ENCODE assay signal across 19 mouse cellular contexts in the genomic region with DNA sequence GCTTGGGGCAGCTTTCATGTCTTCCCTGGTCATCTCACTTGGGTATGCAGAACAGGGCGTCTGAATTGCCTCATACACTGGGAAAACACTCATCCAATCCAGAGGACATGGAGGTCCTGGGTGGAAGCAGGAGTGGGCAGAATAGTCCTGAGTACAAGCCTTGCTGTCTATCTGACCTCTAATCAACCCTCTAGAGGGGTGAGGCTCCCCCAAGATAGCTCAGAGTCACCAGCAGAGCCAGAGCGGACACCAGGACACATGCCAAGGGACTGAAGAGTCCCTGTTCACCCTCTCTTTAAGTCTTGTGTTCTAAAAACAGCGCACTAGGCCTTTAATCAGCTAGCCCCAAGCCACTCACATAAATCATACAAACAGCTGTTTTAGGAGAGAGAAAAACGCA. TPM values are rescaled to one million over a fixed set of nuclear protein-coding genes. Genes with fewer than 3 reads are reported as not detected.
DNase-seq lines count a peak whose midpoint lies in the region; ATAC-seq lines count a peak whose summit lies in the region.
"Had no signal": no experiment of that assay in that cellular context is flagged by ENCODE, and none has a peak within 500 bp of the region (broad histone marks: within the 10 kb centered on the region; RNA-seq: fewer than 3 reads in every experiment).

No protein-coding gene starts in this region.

- no peak for DNase-seq in heart, postnatal 36 days
- no peak for DNase-seq in liver
- DNase-seq in limb, embryonic 10.5 days (ENCODE audit: low spot score) = no peak
- DNase-seq in layer of hippocampus, adult 11-12 months (ENCODE audit: low spot score) = no peak
- DNase-seq: adrenal gland, adult 2 months; cerebellum, adult 2 months; kidney, adult 9 months; kidney, postnatal 25 days; left cerebral cortex, postnatal 4 days; lung, adult 18-20 months; right cerebral cortex, postnatal 4 days; thymus, postnatal 14 days had no signal

- peaks cover 19% of the 10 kb centered on the region for H3K36me3 ChIP-seq in heart, embryonic 12.5 days
- H3K36me3 ChIP-seq in liver, embryonic 12.5 days = peaks cover 17% of the 10 kb centered on the region
- H3K36me3 ChIP-seq in liver, embryonic 15.5 days (replicated peaks) = peaks cover 5% of the 10 kb centered on the region; the same call in 1 of the 2 replicates
- H3K36me3 ChIP-seq in limb, embryonic 10.5 days = peaks cover 10% of the 10 kb centered on the region; the same call in 1 of the 2 replicates

- no peak for ATAC-seq in heart, embryonic 12.5 days (ENCODE audit: insufficient number of reproducible peaks, low FRiP score)
- peak; percentile 25; the same call in 1 of the 2 replicates for ATAC-seq in liver, embryonic 12.5 days
- peak; percentile 49; the same call in 1 of the 2 replicates for ATAC-seq in liver, embryonic 15.5 days (ENCODE audit: insufficient read depth)
- ATAC-seq: forebrain, embryonic 15.5 days; inflammation-experienced regulatory T-cells, adult 6 months had no signal

- 54% methylated on average over 4 of the region's 4 CpGs for WGBS in heart, embryonic 12.5 days
- 58% methylated on average over 4 of the region's 4 CpGs for WGBS in liver, embryonic 12.5 days (ENCODE audit: insufficient replicate concordance)
- 45% methylated on average over 4 of the region's 4 CpGs for WGBS in liver, embryonic 15.5 days (ENCODE audit: insufficient replicate concordance)
- WGBS in limb, embryonic 10.5 days = 70% methylated on average over 4 of the region's 4 CpGs

- H3K27me3 ChIP-seq in heart, embryonic 12.5 days (replicated peaks) = no peaks in the 10 kb centered on the region
- no peaks in the 10 kb centered on the region for H3K27me3 ChIP-seq in liver, embryonic 12.5 days (replicated peaks)
- no peaks in the 10 kb centered on the region for H3K27me3 ChIP-seq in liver, embryonic 15.5 days
- H3K27me3 ChIP-seq in limb, embryonic 10.5 days (ENCODE audit: low read depth, poor library complexity, severe bottlenecking) = no peaks in the 10 kb centered on the region
- H3K27me3 ChIP-seq: forebrain, embryonic 15.5 days; hindbrain, embryonic 12.5 days had no signal

- no peak overlapping the region for H3K4me3 ChIP-seq in heart, embryonic 12.5 days
- no peak overlapping the region for H3K4me3 ChIP-seq in liver, embryonic 12.5 days
- H3K4me3 ChIP-seq in liver, embryonic 15.5 days (replicated peaks) = no peak overlapping the region
- H3K4me3 ChIP-seq in limb, embryonic 10.5 days = no peak overlapping the region
- H3K4me3 ChIP-seq: forebrain, embryonic 15.5 days; hindbrain, embryonic 12.5 days; left cerebral cortex, adult 2 months had no signal

- intact Hi-C loops in heart, postnatal 36 days (cut with DNase I) = no loop called here

- peak overlapping the region; percentile 17; the same call in 1 of the 2 replicates for H3K27ac ChIP-seq in heart, embryonic 12.5 days (ENCODE audit: poor library complexity, severe bottlenecking)
- peak overlapping the region; percentile 52; the same call in 1 of the 2 replicates for H3K27ac ChIP-seq in liver, embryonic 12.5 days
- H3K27ac ChIP-seq in liver, embryonic 15.5 days (replicated peaks) = peak overlapping the region; percentile 53
- no peak overlapping the region for H3K27ac ChIP-seq in limb, embryonic 10.5 days
- H3K27ac ChIP-seq: forebrain, embryonic 15.5 days; hindbrain, embryonic 12.5 days; left cerebral cortex, adult 2 months had no signal

- no peak overlapping the region for H3K4me2 ChIP-seq in heart, embryonic 12.5 days
- H3K4me2 ChIP-seq in liver, embryonic 12.5 days = peak overlapping the region; percentile 25
- H3K4me2 ChIP-seq in liver, embryonic 15.5 days = peak overlapping the region; percentile 27
- H3K4me2 ChIP-seq: forebrain, embryonic 15.5 days; hindbrain, embryonic 12.5 days had no signal

- peaks cover 16% of the 10 kb centered on the region for H3K4me1 ChIP-seq in heart, embryonic 12.5 days (replicated peaks)
- H3K4me1 ChIP-seq in liver, embryonic 12.5 days = peaks cover 37% of the 10 kb centered on the region
- H3K4me1 ChIP-seq in liver, embryonic 15.5 days (replicated peaks) = peaks cover 29% of the 10 kb centered on the region
- H3K4me1 ChIP-seq in limb, embryonic 10.5 days = no peaks in the 10 kb centered on the region
- H3K4me1 ChIP-seq: forebrain, embryonic 15.5 days; hindbrain, embryonic 12.5 days had no signal

- H3K9me3 ChIP-seq in heart, embryonic 12.5 days (replicated peaks) = no peaks in the 10 kb centered on the region
- no peaks in the 10 kb centered on the region for H3K9me3 ChIP-seq in liver, embryonic 12.5 days (replicated peaks)
- no peaks in the 10 kb centered on the region for H3K9me3 ChIP-seq in liver, embryonic 15.5 days (replicated peaks)
- H3K9me3 ChIP-seq in limb, embryonic 10.5 days (replicated peaks) = no peaks in the 10 kb centered on the region
- H3K9me3 ChIP-seq: forebrain, embryonic 15.5 days; hindbrain, embryonic 12.5 days had no signal

- no peak overlapping the region for H3K9ac ChIP-seq in heart, embryonic 12.5 days
- H3K9ac ChIP-seq in liver, embryonic 12.5 days = peak overlapping the region; percentile 33
- H3K9ac ChIP-seq in liver, embryonic 15.5 days = peak overlapping the region; percentile 25; the same call in 1 of the 2 replicates
- H3K9ac ChIP-seq: forebrain, embryonic 15.5 days; hindbrain, embryonic 12.5 days had no signal

RNA-seq across cellular contexts. Expression of a gene that starts 46.4 kb away (rescaled TPM):
- polyA plus RNA-seq in heart, embryonic 12.5 days (2016; fragmentation: Nextera tagmentation; extraction: Ambion mirVana) = 20.3 and 27.9 TPM in 2 replicates
- 10 to 100 TPM; 12.6 to 14.2 TPM for total RNA-seq in heart, postnatal 36 days (2021)
- 19.7 and 22.7 TPM in 2 replicates for polyA plus RNA-seq in liver, embryonic 12.5 days (2016; fragmentation: Nextera tagmentation; extraction: Ambion mirVana)
- polyA plus RNA-seq in liver, embryonic 15.5 days (2015; fragmentation: Nextera tagmentation; extraction: Ambion mirVana) = 13.0 and 14.8 TPM in 2 replicates
- 25.4 and 27.8 TPM in 2 replicates for polyA plus RNA-seq in limb, embryonic 10.5 days (2016; fragmentation: Nextera tagmentation; extraction: Ambion mirVana)

RNA-seq across cellular contexts. Expression of a gene that starts 52.9 kb away (rescaled TPM):
- 247 and 252 TPM in 2 replicates for polyA plus RNA-seq in heart, embryonic 12.5 days (2016; fragmentation: Nextera tagmentation; extraction: Ambion mirVana)
- total RNA-seq in heart, postnatal 36 days (2021) = 1 to 10 TPM; 1.6 to 1.8 TPM
- 405 and 413 TPM in 2 replicates for polyA plus RNA-seq in liver, embryonic 12.5 days (2016; fragmentation: Nextera tagmentation; extraction: Ambion mirVana)
- polyA plus RNA-seq in liver, embryonic 15.5 days (2015; fragmentation: Nextera tagmentation; extraction: Ambion mirVana) = 345 and 374 TPM in 2 replicates
- 393 and 424 TPM in 2 replicates for polyA plus RNA-seq in limb, embryonic 10.5 days (2016; fragmentation: Nextera tagmentation; extraction: Ambion mirVana)
